Mouse (Mus musculus): ENCODE results near the gene Junb. TPM values are rescaled to one million over a fixed set of nuclear protein-coding genes. Genes with fewer than 3 reads are reported as not detected.
A peak's percentile ranks its signal among the peaks of the same experiment; 100 is the strongest.

Junb gene
- total RNA-seq, 2 experiments from 2014 or later: 11.0 to 13.9 TPM

GRCm38 (mm10) chr8:84987903-84988302 lies 9.4 kb upstream of the Junb start:
- peak; percentile 57 to 71 for DNase-seq

DNA sequence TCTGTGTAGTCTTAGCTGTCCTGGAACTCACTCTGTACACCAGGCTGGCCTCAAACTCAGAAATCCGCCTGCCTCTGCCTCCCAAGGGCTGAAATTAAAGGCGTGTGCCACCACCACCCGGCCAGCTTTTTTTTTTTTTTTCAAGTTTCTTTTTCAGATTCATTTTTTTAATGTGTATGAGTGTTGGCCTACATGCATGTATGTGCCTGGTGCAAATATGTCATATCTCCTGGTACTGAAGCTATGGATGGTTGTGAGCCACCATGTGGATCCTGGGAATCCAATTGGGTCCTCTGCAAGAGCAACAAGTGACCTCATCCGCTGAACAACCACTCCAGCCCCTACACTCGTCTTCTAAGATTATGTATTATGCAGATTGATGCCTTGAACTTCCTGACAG lies 8.9 kb upstream of the Junb start:
- no peak for DNase-seq

DNA sequence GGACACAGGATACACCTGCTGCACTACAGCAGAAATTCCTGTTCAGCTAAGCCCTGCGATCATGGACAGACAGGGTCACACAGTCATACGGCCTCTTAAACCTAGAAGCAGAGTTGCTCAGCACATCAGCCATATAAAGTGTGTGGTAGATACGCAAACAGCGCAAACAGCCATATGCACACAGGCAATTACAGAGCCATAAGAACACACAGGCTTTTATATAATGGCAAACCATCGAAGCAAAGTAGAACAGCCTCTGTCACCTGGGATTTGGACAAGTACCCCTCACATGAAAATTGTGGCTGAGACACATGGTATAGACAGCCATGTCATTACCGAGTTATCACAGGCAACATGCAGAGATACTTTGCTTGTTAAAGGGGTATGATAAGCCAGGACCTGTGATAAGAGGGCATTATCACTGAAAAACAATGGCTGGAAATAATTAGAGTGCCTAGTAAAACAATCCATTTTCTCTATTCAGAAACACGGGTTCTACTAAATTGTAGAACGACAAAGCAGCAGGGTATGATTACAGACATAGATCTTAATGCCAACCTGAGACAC lies 7.9 kb upstream of the Junb start:
- DNase-seq: no peak

GRCm38 (mm10) chr8:84985684-84986378 lies 7.3 kb upstream of the Junb start:
- DNase-seq: peak; percentile 91 to 95

- no peak for DNase-seq
Measured at GRCm38 (mm10) chr8:84985049-84985683, 6.6 kb upstream of the Junb start.

GRCm38 (mm10) chr8:84984294-84985048 lies 6.0 kb upstream of the Junb start:
- peak in 1 of 2 experiments; percentile 68 for DNase-seq

GRCm38 (mm10) chr8:84982499-84983011 lies 4.0 kb upstream of the Junb start:
- DNase-seq: peak in 1 of 2 experiments; percentile 31

DNA sequence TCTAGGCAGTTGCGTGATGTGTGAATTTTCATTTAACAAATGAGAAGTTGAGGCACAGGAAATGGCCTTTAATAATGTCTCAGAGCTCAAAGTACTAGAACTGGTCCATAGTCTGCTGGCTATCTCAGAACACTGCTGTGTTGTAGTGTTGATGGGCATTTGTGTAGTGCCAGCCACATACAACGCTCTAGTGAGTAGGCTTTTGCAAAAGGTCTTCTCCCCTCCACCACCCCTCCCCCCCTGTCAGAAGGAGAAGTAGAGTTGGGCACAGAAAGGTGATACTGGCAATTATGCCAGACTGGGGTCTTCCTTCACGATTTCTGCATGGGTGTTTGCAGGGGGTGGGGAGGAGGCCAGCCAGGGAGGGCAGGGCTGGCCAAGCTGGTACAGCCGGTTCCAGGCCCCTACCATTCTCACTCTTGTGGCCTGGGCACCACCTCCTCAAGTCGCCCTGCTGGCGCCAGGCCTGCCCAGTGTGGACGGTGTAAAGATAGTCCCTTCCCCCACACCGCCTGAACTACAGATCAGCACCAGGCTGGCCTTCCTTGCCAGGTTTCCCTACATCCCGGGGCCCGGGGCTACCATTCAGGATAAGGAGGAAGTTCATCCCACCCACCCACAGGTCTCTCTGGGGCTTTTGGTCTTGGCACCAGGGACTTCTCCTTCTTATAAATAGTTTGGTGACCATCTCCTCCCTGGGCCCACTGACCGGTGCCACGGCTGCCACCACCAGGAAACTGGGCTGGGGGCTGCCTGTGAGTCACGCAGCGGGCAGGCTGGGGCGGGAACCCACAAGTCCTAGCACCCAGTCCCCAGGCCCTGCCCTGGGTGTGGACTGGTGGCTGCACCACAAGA lies 3.4 kb upstream of the Junb start:
- DNase-seq: no peak

GRCm38 (mm10) chr8:84980622-84981358 lies 2.3 kb upstream of the Junb start:
- DNase-seq: peak; percentile 87 to 89

DNA sequence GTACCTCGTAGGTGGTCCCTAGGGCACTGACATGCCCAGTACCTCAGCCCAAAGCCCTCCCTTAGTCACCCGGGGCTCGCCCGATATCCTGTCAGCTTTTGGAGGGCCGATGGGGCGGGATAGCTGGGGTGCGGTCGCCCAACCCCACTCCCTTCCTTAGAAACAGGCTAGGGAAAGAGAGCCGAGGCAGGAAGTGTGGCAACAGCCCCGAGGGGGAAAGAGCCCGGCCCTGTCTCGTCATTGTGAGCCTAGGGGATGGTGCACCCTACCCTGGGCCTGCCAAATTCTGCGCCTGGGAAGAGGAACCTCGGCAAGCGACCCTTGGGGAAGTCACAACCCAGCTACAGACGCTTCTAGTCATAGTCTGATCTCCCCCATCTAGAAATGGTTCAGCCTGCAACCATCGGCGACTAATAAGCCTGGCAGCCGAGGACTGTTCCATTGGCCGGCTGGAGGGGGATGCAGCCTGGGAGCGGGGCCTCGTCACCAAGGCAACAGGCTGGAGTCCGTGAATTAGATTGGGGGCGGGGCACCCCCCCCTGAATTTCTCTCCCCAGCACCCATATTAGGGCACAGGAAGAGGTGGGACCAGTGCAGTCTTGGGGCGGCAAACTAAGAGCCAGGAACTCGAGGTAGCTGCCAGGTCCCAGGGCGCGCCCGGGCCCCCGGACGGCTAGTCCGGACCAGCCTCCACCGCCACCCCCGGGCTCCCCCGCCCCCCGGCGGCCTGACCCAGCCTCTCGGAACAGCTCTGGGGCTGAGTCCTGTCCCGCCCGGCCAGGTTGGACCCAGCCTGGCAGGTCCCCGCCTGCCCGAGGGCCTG lies 1.3 kb upstream of the Junb start:
- DNase-seq: peak; percentile 95 to 97

- peak; percentile 83 to 86 for DNase-seq
Measured at GRCm38 (mm10) chr8:84977435-84978247, 877 bp downstream of the Junb start.

GRCm38 (mm10) chr8:84976763-84977434 lies 1.6 kb downstream of the Junb start:
- DNase-seq: no peak

DNA sequence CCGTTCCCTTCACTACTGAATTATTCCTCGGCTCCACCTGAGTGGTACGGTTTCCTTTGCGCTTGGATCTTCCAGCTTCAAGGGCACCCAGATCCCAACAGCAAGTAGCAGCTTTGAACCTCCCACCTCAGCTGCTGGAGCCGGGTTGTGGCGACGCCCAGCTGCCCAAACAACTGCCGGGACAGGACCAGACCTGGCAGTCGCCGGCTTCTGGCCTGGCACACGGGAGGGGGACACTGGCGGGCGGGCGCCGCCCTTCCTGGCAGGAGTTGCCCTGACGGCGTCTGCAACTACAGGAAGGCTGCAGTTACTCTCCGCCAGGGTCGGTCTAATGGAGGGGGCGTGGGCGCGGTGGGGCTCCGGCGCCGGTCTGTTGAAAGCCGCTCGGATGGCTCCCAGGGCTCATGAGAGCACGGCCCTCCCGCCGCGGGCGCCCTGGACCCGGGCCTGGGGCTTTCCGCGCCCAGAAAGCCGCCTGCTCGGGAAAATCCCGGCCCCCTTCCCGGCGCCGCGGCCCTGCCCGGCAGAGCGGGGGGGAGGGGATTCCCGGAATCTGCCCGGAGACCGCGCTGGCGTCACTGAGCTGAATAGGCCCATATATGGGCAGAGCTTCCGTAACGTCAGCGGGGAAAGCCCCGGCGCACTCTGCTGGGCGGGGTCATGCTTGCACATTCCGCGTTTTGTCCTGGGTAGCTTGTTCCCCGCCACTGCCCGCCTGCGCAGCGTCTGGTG lies 2.3 kb downstream of the Junb start:
- peak; percentile 98 for DNase-seq

GRCm38 (mm10) chr8:84975434-84975833 lies 3.1 kb downstream of the Junb start:
- peak; percentile 73 to 82 for DNase-seq

- DNase-seq: no peak
Measured at GRCm38 (mm10) chr8:84974543-84975142, 3.9 kb downstream of the Junb start.

GRCm38 (mm10) chr8:84973803-84974542 lies 4.5 kb downstream of the Junb start:
- peak; percentile 80 to 83 for DNase-seq

Data from heart, adult 18-20 months (tissue).